Comparison of ENCODE assay signal across 23 mouse cellular contexts in genomic region chr9:66167222-66167621, GRCm38 (mm10). TPM values are rescaled to one million over a fixed set of nuclear protein-coding genes. Genes with fewer than 3 reads are reported as not detected.
DNase-seq lines count a peak whose midpoint lies in the region; ATAC-seq and TF ChIP-seq lines count a peak whose summit lies in the region.
"Had no signal": no experiment of that assay in that cellular context is flagged by ENCODE, and none has a peak within 500 bp of the region (broad histone marks: within the 10 kb centered on the region; RNA-seq: fewer than 3 reads in every experiment).

No protein-coding gene starts in this region.

- H3K27me3 ChIP-seq in forebrain, embryonic 10.5 days (ENCODE audit: poor library complexity, severe bottlenecking): no peaks in the 10 kb centered on the region
- no peaks in the 10 kb centered on the region for H3K27me3 ChIP-seq in forebrain, embryonic 12.5 days
- H3K27me3 ChIP-seq in liver, embryonic 12.5 days (replicated peaks): no peaks in the 10 kb centered on the region
- no peaks in the 10 kb centered on the region for H3K27me3 ChIP-seq in CH12.LX (replicated peaks)
- H3K27me3 ChIP-seq: embryonic facial prominence, embryonic 12.5 days; embryonic facial prominence, embryonic 15.5 days; forebrain, embryonic 13.5 days; intestine, embryonic 15.5 days had no signal

- no peaks in the 10 kb centered on the region for H3K36me3 ChIP-seq in forebrain, embryonic 10.5 days (replicated peaks)
- H3K36me3 ChIP-seq in forebrain, embryonic 12.5 days (replicated peaks): no peaks in the 10 kb centered on the region
- H3K36me3 ChIP-seq in liver, embryonic 12.5 days: no peaks in the 10 kb centered on the region; the same call in 1 of the 2 replicates
- H3K36me3 ChIP-seq in CH12.LX (replicated peaks in 1 of 2; ENCODE audit: control insufficient read depth in 1 of 2, insufficient read depth in 1 of 2, low read length in 1 of 2): peaks cover 11 to 77% of the 10 kb centered on the region in 2 experiments
- H3K36me3 ChIP-seq: embryonic facial prominence, embryonic 12.5 days; embryonic facial prominence, embryonic 15.5 days; intestine, embryonic 15.5 days had no signal

- H3K4me2 ChIP-seq in forebrain, embryonic 12.5 days: no peak overlapping the region
- H3K4me2 ChIP-seq in liver, embryonic 12.5 days: no peak overlapping the region
- H3K4me2 ChIP-seq in CH12.LX (ENCODE audit: insufficient read depth, low read depth, poor library complexity, severe bottlenecking): no peak overlapping the region
- H3K4me2 ChIP-seq: embryonic facial prominence, embryonic 12.5 days; embryonic facial prominence, embryonic 15.5 days; forebrain, embryonic 13.5 days; heart, embryonic 11.5 days; hindbrain, embryonic 14.5 days; intestine, embryonic 15.5 days had no signal

- WGBS in forebrain, embryonic 10.5 days: 83% methylated on average over 5 of the region's 5 CpGs
- 90% methylated on average over 5 of the region's 5 CpGs for WGBS in forebrain, embryonic 12.5 days
- WGBS in liver, embryonic 12.5 days (ENCODE audit: insufficient replicate concordance): 78% methylated on average over 5 of the region's 5 CpGs

- TF ChIP-seq POLR2A in CH12.LX (IDR thresholded peaks at IDR 0.05; ENCODE audit: low read depth, low read length): no peak

- in situ Hi-C loops in CH12.LX (cut with MboI; ENCODE audit: low pct_ligation_motif_present, low pct_unique_long_range_greater_than_20kb, low sequenced_read_pairs): loop anchor here (25.0 kb wide), 1 partner anchor 245 kb away; no protein-coding TSS in a partner anchor

- no peak for TF ChIP-seq CTCF in CH12.LX (conservative IDR thresholded peaks at IDR 0.05 in 1 of 2, IDR thresholded peaks at IDR 0.05 in 1 of 2; ENCODE audit: low read depth in 2 of 2, low read length in 2 of 2)

- peaks cover 72% of the 10 kb centered on the region for H3K4me1 ChIP-seq in forebrain, embryonic 10.5 days
- peaks cover 44% of the 10 kb centered on the region for H3K4me1 ChIP-seq in forebrain, embryonic 12.5 days
- peaks cover 45% of the 10 kb centered on the region for H3K4me1 ChIP-seq in liver, embryonic 12.5 days
- H3K4me1 ChIP-seq in CH12.LX (ENCODE audit: control insufficient read depth in 1 of 2, insufficient read depth in 2 of 2): peaks cover 0 to 41% of the 10 kb centered on the region in 2 experiments; a peak in 2 of 4 replicates
- H3K4me1 ChIP-seq: intestine, embryonic 15.5 days had no signal

- H3K9me3 ChIP-seq in forebrain, embryonic 10.5 days: no peaks in the 10 kb centered on the region
- no peaks in the 10 kb centered on the region for H3K9me3 ChIP-seq in forebrain, embryonic 12.5 days
- H3K9me3 ChIP-seq in liver, embryonic 12.5 days (replicated peaks): no peaks in the 10 kb centered on the region
- no peaks in the 10 kb centered on the region for H3K9me3 ChIP-seq in CH12.LX (replicated peaks; ENCODE audit: low read length)
- H3K9me3 ChIP-seq: embryonic facial prominence, embryonic 12.5 days; embryonic facial prominence, embryonic 15.5 days; forebrain, embryonic 13.5 days; G1E; intestine, embryonic 15.5 days had no signal

- no peak overlapping the region for H3K4me3 ChIP-seq in forebrain, embryonic 10.5 days
- H3K4me3 ChIP-seq in forebrain, embryonic 12.5 days (replicated peaks): no peak overlapping the region
- no peak overlapping the region for H3K4me3 ChIP-seq in liver, embryonic 12.5 days
- no peak overlapping the region for H3K4me3 ChIP-seq in CH12.LX (replicated peaks in 1 of 3; ENCODE audit: low read depth in 2 of 3, low read length in 2 of 3, poor library complexity in 1 of 3)
- H3K4me3 ChIP-seq: embryonic facial prominence, embryonic 12.5 days; embryonic facial prominence, embryonic 15.5 days; forebrain, embryonic 13.5 days; heart, adult 2 months; intestine, embryonic 15.5 days had no signal

- no peak for TF ChIP-seq EP300 in CH12.LX (IDR thresholded peaks at IDR 0.05; ENCODE audit: low read length)

- TF ChIP-seq RAD21 in CH12.LX (IDR thresholded peaks at IDR 0.05; ENCODE audit: low read depth, low read length): no peak

- ATAC-seq in forebrain, embryonic 12.5 days (ENCODE audit: low FRiP score): no peak
- ATAC-seq in liver, embryonic 12.5 days: no peak
- ATAC-seq: forebrain, embryonic 13.5 days; forebrain, embryonic 16.5 days; intestine, embryonic 15.5 days had no signal

- DNase-seq in forebrain, embryonic 10.5 days (ENCODE audit: extremely low spot score, low spot score): no peak
- DNase-seq in liver: no peak
- no peak for DNase-seq in CH12.LX (ENCODE audit: extremely low read depth)
- no peak for DNase-seq in adrenal gland, adult 18-20 months (ENCODE audit: low spot score in 2 of 2)
- DNase-seq: adrenal gland, adult 8-10 months; adrenal gland, postnatal 25 days; cerebellum, adult 11-12 months; cerebellum, adult 8-10 months; cerebellum, postnatal 10 days; gastrocnemius, postnatal 10 days; gastrocnemius, postnatal 36 days; heart, adult 2 months; kidney, adult 11 months had no signal

- no peak overlapping the region for H3K9ac ChIP-seq in forebrain, embryonic 12.5 days
- no peak overlapping the region for H3K9ac ChIP-seq in liver, embryonic 12.5 days
- H3K9ac ChIP-seq in CH12.LX (ENCODE audit: insufficient read depth, low read depth): no peak overlapping the region
- H3K9ac ChIP-seq: embryonic facial prominence, embryonic 12.5 days; embryonic facial prominence, embryonic 15.5 days; forebrain, embryonic 13.5 days; hindbrain, embryonic 14.5 days; intestine, embryonic 15.5 days had no signal

- peak overlapping the region; percentile 74 for H3K27ac ChIP-seq in forebrain, embryonic 10.5 days
- no peak overlapping the region for H3K27ac ChIP-seq in forebrain, embryonic 12.5 days
- H3K27ac ChIP-seq in liver, embryonic 12.5 days: peak overlapping the region; percentile 15; the same call in 1 of the 2 replicates
- H3K27ac ChIP-seq in CH12.LX (ENCODE audit: insufficient read depth, low read depth): no peak overlapping the region
- H3K27ac ChIP-seq: embryonic facial prominence, embryonic 12.5 days; embryonic facial prominence, embryonic 15.5 days; forebrain, embryonic 13.5 days; heart, adult 2 months; hindbrain, embryonic 14.5 days; intestine, embryonic 15.5 days had no signal

- peaks cover under 1% of the 10 kb centered on the region; the same call in 1 of the 2 replicates for H3K79me2 ChIP-seq in CH12.LX (replicated peaks; ENCODE audit: control insufficient read depth, extremely low read depth, insufficient read depth, poor library complexity, severe bottlenecking)

- dilution Hi-C loops in CH12.LX (cut with MboI; ENCODE audit: extremely low pct_ligation_motif_present, extremely low pct_unique_long_range_greater_than_20kb, low sequenced_read_pairs): no loop called here

TF ChIP-seq in CH12.LX, 34 proteins besides CTCF, POLR2A, EP300 and RAD21:
- TF ChIP-seq ZKSCAN1 (IDR thresholded peaks at IDR 0.05; ENCODE audit: borderline replicate concordance, low read depth, low read length) (peak; percentile 73), NRF1 (IDR thresholded peaks at IDR 0.05; ENCODE audit: low read depth, low read length) (no peak)

RNA-seq across cellular contexts. Expression of gene Dapk2, which starts 9.2 kb away (rescaled TPM):
- 7.6 and 8.9 TPM in 2 replicates for polyA plus RNA-seq in forebrain, embryonic 10.5 days (2016; fragmentation: Nextera tagmentation; extraction: Ambion mirVana)
- polyA plus RNA-seq in forebrain, embryonic 12.5 days (2016; fragmentation: Nextera tagmentation; extraction: Ambion mirVana): 6.2 and 6.9 TPM in 2 replicates
- polyA plus RNA-seq in liver, embryonic 12.5 days (2016; fragmentation: Nextera tagmentation; extraction: Ambion mirVana): 12.3 and 16.4 TPM in 2 replicates
- 28.4 and 39.0 TPM in 2 replicates for total RNA-seq in CH12.LX (2012; rRNA removed)
- 60.3 and 62.4 TPM in 2 replicates for total RNA-seq in CH12.LX (2014; rRNA removed)
- polyA plus RNA-seq in CH12.LX (2012; ENCODE audit: insufficient read length, low read depth): 25.2 and 26.7 TPM in 2 replicates
- total RNA-seq in adrenal gland, adult 18-20 months (2021): 1 to 10 TPM; 4.4 to 4.9 TPM

RNA-seq across cellular contexts. Expression of gene Ciao2a, which starts 40.8 kb away (rescaled TPM):
- polyA plus RNA-seq in forebrain, embryonic 10.5 days (2016; fragmentation: Nextera tagmentation; extraction: Ambion mirVana): 166 and 168 TPM in 2 replicates
- polyA plus RNA-seq in forebrain, embryonic 12.5 days (2016; fragmentation: Nextera tagmentation; extraction: Ambion mirVana): 122 and 139 TPM in 2 replicates
- 199 TPM in 2 replicates for polyA plus RNA-seq in liver, embryonic 12.5 days (2016; fragmentation: Nextera tagmentation; extraction: Ambion mirVana)
- total RNA-seq in CH12.LX (2012; rRNA removed): 144 and 180 TPM in 2 replicates
- 359 and 411 TPM in 2 replicates for total RNA-seq in CH12.LX (2014; rRNA removed)
- 197 and 246 TPM in 2 replicates for polyA plus RNA-seq in CH12.LX (2012; ENCODE audit: insufficient read length, low read depth)
- 10 to 100 TPM; 68.8 to 80.3 TPM for total RNA-seq in adrenal gland, adult 18-20 months (2021)

RNA-seq across cellular contexts. Expression of gene Snx1, which starts 40.8 kb away (rescaled TPM):
- polyA plus RNA-seq in forebrain, embryonic 10.5 days (2016; fragmentation: Nextera tagmentation; extraction: Ambion mirVana): 136 and 140 TPM in 2 replicates
- polyA plus RNA-seq in forebrain, embryonic 12.5 days (2016; fragmentation: Nextera tagmentation; extraction: Ambion mirVana): 130 and 135 TPM in 2 replicates
- polyA plus RNA-seq in liver, embryonic 12.5 days (2016; fragmentation: Nextera tagmentation; extraction: Ambion mirVana): 89.6 and 95.1 TPM in 2 replicates
- total RNA-seq in CH12.LX (2012; rRNA removed) (86.4 and 91.4 TPM in 2 replicates), CH12.LX (2014; rRNA removed) (170 and 186 TPM in 2 replicates)
- polyA plus RNA-seq in CH12.LX (2012; ENCODE audit: insufficient read length, low read depth): 110 and 114 TPM in 2 replicates
- 100 to 1,000 TPM in 1 of 2 experiments, 10 to 100 TPM in 1; 89.6 to 103 TPM for total RNA-seq in adrenal gland, adult 18-20 months (2021)

Comparison
In these comparisons a context has a peak if more than half of its experiments do, and no peak if none do; other contexts are left out.
1. H3K27ac ChIP-seq: peak in forebrain, embryonic 10.5 days (single experiment) and liver, embryonic 12.5 days (single experiment); none in forebrain, embryonic 12.5 days (single experiment) and CH12.LX (single experiment).